Mouse (Mus musculus) thymus, postnatal 25 days (tissue): ENCODE data around the gene Usp7.

Source experiments
- DNase-seq: peaks from one replicate; pipeline ENCODE4 v3.0.0; 2022

The Usp7 gene

GRCm38 (mm10) chr16:8791949-8792557 is at the start of gene Usp7:
TSS of gene Usp7 (minus strand) at chr16:8792308.
- DNase-seq, result no peak

- no peak for DNase-seq
Measured at GRCm38 (mm10) chr16:8840557-8840956, 48.4 kb upstream of the Usp7 start.

GRCm38 (mm10) chr16:8838921-8839320 is 46.8 kb upstream of the Usp7 start:
- DNase-seq, result no peak

- DNase-seq, result no peak
Measured at GRCm38 (mm10) chr16:8837595-8837994, 45.5 kb upstream of the Usp7 start.

GRCm38 (mm10) chr16:8836876-8837275 is 44.8 kb upstream of the Usp7 start:
- no peak for DNase-seq

GRCm38 (mm10) chr16:8831241-8831640 is 39.1 kb upstream of the Usp7 start:
- peak; percentile 29 for DNase-seq

GRCm38 (mm10) chr16:8830431-8831211 is 38.5 kb upstream of the Usp7 start:
- peak; percentile 76 for DNase-seq

GRCm38 (mm10) chr16:8829564-8830359 is 37.7 kb upstream of the Usp7 start, which contains the start of gene 1810013L24Rik:
TSS of gene 1810013L24Rik (plus strand) at chr16:8830100.
- peak; percentile 97 for DNase-seq

GRCm38 (mm10) chr16:8828636-8829563 is 36.8 kb upstream of the Usp7 start:
- DNase-seq, result no peak

GRCm38 (mm10) chr16:8827366-8827765 is 35.3 kb upstream of the Usp7 start:
- DNase-seq, result no peak

- DNase-seq, result peak; percentile 2
Measured at GRCm38 (mm10) chr16:8823661-8824060, 31.6 kb upstream of the Usp7 start.

- DNase-seq, result no peak
Measured at GRCm38 (mm10) chr16:8822586-8822985, 30.5 kb upstream of the Usp7 start.

GRCm38 (mm10) chr16:8821429-8821828 is 29.3 kb upstream of the Usp7 start:
- DNase-seq, result no peak

- DNase-seq, result no peak
Measured at GRCm38 (mm10) chr16:8817872-8818271, 25.8 kb upstream of the Usp7 start.

- peak; percentile 6 for DNase-seq
Measured at GRCm38 (mm10) chr16:8810399-8811127, 18.5 kb upstream of the Usp7 start.

GRCm38 (mm10) chr16:8806703-8807102 is 14.6 kb upstream of the Usp7 start:
- peak; percentile 59 for DNase-seq

- DNase-seq, result no peak
Measured at GRCm38 (mm10) chr16:8795906-8796305, 3.8 kb upstream of the Usp7 start.

GRCm38 (mm10) chr16:8794952-8795351 is 2.8 kb upstream of the Usp7 start:
- DNase-seq, result peak; percentile 11

GRCm38 (mm10) chr16:8790886-8791285 is 1.2 kb downstream of the Usp7 start:
- DNase-seq, result no peak

GRCm38 (mm10) chr16:8784753-8785152 is 7.4 kb downstream of the Usp7 start:
- no peak for DNase-seq

- DNase-seq, result no peak
Measured at GRCm38 (mm10) chr16:8783198-8783913, 8.8 kb downstream of the Usp7 start.
